Mouse (Mus musculus): Measurements from ENCODE around the gene Spata5. TPM values are rescaled to one million over a fixed set of nuclear protein-coding genes. Genes with fewer than 3 reads are reported as not detected.

Gene Spata5
- polyA plus RNA-seq, 1 experiment = 23.6 TPM

DNA sequence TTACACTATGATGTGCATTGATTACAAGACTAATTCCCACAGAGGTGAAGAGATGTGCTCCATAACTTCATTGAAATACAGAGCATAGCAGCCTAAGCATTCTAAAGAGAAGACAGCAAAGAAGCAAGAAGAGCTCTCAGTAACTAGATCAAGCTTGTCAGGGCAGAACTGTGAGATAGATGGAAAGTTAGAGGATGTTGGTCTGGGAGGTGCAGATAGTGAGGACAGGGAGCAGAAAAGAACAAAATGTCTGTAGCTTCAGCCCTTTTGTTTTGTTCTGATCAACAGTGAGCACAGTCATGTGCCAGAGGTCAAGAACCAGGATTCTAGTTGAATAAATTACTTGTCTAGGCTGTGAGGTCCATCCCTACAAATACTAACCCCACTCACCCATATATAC, 68.5 kb downstream of the Spata5 start:
- TF ChIP-seq CTCF (IDR thresholded peaks at IDR 0.05; ENCODE audit: borderline replicate concordance, insufficient read depth, low read length) (no peak), POLR2A (IDR thresholded peaks at IDR 0.05; ENCODE audit: low read depth, low read length) (no peak)
- Histone ChIP-seq H3K4me1 (ENCODE audit: control insufficient read depth, insufficient read depth, low read length) (no peaks in the 10 kb centered on the region), H3K4me3 (ENCODE audit: insufficient read depth, low read length) (no peak overlapping the region), H3K27ac (ENCODE audit: insufficient read depth, low read length) (no peak overlapping the region)

DNA sequence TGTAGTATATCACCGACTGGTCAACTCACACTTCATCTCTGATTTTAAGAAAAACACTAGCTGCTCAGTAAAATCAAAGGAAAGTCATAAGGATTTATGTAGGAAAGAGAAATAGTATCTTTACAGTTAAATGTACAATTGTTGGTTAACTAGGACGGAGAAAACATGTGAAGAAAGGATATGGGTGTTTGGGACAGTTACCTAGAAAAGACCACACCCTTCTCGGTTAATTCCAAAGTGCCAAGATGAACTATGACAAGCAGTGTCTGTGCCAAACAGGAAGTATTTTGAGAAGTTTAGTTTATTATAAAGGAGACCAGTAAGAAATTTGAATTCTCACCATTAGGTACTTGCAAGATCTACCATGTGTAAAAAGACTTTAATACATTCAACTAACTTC, 70.3 kb downstream of the Spata5 start:
- Histone ChIP-seq H3K27ac (ENCODE audit: insufficient read depth, low read length) (no peak overlapping the region), H3K4me3 (ENCODE audit: insufficient read depth, low read length) (no peak overlapping the region), H3K4me1 (ENCODE audit: control insufficient read depth, insufficient read depth, low read length) (no peaks in the 10 kb centered on the region)
- no peak for TF ChIP-seq POLR2A (IDR thresholded peaks at IDR 0.05; ENCODE audit: low read depth, low read length)
- no peak for TF ChIP-seq CTCF (IDR thresholded peaks at IDR 0.05; ENCODE audit: borderline replicate concordance, insufficient read depth, low read length)

DNA sequence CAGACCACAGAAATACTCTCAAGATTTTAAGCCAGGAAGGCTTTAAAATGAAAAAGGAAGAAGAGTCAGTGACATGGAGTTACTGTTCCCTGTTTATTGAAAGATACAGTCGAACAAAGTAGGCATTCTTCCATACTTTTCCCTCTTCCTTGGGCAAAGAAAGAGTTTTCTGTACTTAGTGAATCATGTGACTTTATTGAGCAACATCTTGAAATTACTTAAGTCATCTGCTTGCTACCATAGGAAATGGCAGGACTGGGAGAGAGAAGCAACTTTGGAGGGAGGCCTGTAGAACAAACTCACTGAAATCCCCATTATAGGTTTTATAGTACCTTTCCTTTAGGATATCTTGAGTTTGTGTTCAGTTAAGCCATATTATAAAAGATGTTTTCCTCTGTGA, 81.2 kb downstream of the Spata5 start:
- Histone ChIP-seq H3K4me1 (ENCODE audit: control insufficient read depth, insufficient read depth, low read length) (peaks cover 9% of the 10 kb centered on the region), H3K4me3 (ENCODE audit: insufficient read depth, low read length) (no peak overlapping the region), H3K27ac (ENCODE audit: insufficient read depth, low read length) (peak overlapping the region; percentile 18; the same call in 1 of the 2 replicates)
- TF ChIP-seq CTCF (IDR thresholded peaks at IDR 0.05; ENCODE audit: borderline replicate concordance, insufficient read depth, low read length) (no peak), POLR2A (IDR thresholded peaks at IDR 0.05; ENCODE audit: low read depth, low read length) (no peak)

DNA sequence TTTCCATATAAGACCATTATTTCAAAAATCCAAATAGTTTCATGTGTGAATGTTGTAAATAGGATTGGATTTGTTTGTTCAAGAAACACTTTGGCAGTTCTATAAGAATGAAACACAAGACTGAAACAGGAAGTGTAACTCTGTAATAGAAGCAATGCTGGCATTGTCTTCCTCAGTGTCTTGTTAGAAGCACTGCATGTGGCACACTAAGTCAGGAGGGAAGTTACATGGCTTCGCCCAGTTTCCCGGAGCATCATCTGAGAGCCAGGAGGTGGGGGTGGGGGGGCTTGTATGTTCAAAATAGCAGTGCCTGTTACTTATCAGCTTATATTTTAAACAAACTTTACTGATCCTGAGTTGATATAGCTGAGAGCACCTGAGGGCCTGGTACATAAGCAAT, 82.9 kb downstream of the Spata5 start:
- H3K4me1 ChIP-seq (ENCODE audit: control insufficient read depth, insufficient read depth, low read length) = peaks cover 9% of the 10 kb centered on the region
- TF ChIP-seq POLR2A (IDR thresholded peaks at IDR 0.05; ENCODE audit: low read depth, low read length) = no peak
- no peak for TF ChIP-seq CTCF (IDR thresholded peaks at IDR 0.05; ENCODE audit: borderline replicate concordance, insufficient read depth, low read length)
- no peak overlapping the region for H3K4me3 ChIP-seq (ENCODE audit: insufficient read depth, low read length)
- H3K27ac ChIP-seq (ENCODE audit: insufficient read depth, low read length) = 0 out of 2 replicates have a peak overlapping the region, but pooled peaks have one; percentile 13

DNA sequence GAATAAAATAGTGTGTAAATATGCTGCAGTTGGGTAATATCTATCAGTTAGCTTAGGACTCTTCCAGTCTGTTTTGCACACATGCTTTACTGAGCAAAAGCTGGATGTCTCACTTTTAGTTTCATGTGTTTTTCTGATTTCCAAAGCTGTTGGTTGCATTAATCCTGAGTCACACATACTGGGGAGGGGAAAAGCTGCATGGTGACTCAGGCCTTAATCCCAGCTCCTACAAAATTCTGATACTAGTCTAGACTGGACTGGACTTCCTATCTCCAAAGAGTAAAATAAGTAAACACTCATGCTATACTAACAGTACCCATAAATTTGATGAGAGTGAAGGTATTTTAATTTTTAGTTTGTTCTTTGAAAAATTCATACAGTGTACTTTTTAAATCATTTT, 84.2 kb downstream of the Spata5 start:
- Histone ChIP-seq H3K4me3 (ENCODE audit: insufficient read depth, low read length) (no peak overlapping the region), H3K4me1 (ENCODE audit: control insufficient read depth, insufficient read depth, low read length) (peaks cover 9% of the 10 kb centered on the region), H3K27ac (ENCODE audit: insufficient read depth, low read length) (no peak overlapping the region)
- TF ChIP-seq POLR2A (IDR thresholded peaks at IDR 0.05; ENCODE audit: low read depth, low read length) (no peak), CTCF (IDR thresholded peaks at IDR 0.05; ENCODE audit: borderline replicate concordance, insufficient read depth, low read length) (no peak)

DNA sequence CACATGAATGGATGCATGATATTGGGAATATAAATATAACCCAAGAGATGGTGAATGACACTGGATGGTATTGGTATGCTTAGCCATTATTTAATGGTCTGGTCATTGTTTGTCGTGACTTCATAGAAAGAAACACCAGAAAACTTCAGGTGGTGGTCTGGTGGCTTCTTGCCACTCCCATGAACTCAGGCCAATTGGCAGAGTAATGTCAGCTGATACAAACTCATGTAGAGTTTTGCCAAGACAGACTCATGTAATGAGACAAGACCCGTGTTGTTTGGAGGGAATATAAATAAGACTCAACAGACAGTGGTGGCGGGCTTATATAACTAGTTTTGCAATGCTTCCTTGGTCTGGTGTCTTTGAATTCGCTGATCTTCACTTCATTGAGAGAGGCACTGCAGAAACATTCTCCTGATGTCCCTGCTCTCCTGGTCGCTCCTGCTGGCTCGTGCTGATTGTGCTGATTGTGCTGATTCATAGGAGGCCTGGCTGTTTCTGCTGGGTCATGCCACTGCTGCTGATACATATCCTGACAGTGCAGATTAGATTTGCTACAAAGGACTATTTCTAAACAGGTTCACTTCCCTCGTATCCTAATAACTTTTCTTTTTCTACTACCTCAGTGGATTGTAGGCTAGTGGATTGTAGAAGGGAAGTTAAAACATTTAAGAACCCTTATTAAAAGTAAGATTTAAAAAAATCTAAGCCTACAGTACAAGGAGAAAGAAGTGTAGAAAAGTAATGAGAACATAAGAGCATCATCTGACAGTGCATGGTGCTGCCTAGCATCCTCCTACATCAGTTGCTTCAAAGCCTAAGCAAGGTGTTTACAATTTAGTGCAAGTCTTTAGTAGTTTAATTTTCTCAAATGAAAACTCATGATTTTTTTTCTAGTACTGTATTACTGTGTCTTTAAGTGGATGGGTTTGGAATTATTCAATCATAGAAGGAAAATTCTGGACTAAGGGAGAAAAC, 90.6 kb downstream of the Spata5 start:
- no peak overlapping the region for H3K27ac ChIP-seq (ENCODE audit: insufficient read depth, low read length)
- H3K4me3 ChIP-seq (ENCODE audit: insufficient read depth, low read length) = no peak overlapping the region
- H3K4me1 ChIP-seq (ENCODE audit: control insufficient read depth, insufficient read depth, low read length) = no peaks in the 10 kb centered on the region
- TF ChIP-seq POLR2A (IDR thresholded peaks at IDR 0.05; ENCODE audit: low read depth, low read length) (no peak), CTCF (IDR thresholded peaks at IDR 0.05; ENCODE audit: borderline replicate concordance, insufficient read depth, low read length) (no peak)

DNA sequence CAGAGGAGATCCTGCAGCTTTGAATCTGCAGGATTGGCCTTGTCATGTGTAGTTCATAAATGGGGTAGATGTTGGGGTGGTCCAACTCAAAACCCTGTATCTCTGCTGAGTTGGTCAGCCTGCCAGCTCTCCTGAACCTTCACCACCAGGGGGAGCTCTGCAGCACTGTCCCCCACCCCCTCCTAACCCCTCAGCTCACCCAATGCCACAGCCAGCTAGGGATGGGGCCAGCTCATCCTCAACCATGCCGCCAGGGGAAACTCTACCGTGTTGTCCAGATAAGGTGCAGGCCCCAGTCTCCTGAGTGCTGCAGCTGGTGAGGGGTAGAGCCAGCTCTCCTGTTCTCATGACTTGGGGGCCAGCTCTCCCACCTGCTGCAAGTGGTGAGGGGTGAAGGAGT, 95.8 kb downstream of the Spata5 start:
- Histone ChIP-seq H3K4me1 (ENCODE audit: control insufficient read depth, insufficient read depth, low read length) (no peaks in the 10 kb centered on the region), H3K4me3 (ENCODE audit: insufficient read depth, low read length) (no peak overlapping the region), H3K27ac (ENCODE audit: insufficient read depth, low read length) (no peak overlapping the region)
- TF ChIP-seq POLR2A (IDR thresholded peaks at IDR 0.05; ENCODE audit: low read depth, low read length) = no peak
- TF ChIP-seq CTCF (IDR thresholded peaks at IDR 0.05; ENCODE audit: borderline replicate concordance, insufficient read depth, low read length) = peak; percentile 44; the same call in 1 of the 2 replicates

DNA sequence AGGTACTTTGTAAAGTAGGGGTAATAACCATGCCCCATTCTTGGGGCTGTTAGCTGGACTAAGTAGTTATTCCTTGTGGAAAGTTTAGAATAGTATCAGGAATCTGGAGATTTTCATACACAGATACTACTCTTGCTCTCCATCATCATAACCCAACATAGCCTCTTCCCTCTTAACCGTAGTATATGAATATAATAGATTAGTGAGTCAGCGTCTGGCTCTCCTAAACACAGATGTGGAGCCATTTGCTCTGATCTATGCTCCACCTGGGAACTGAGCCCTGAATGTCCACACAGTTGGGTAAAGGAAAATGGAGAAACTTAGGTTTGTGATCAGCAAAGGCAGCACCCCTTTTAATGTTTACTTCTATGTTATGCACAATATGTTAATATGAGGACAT, 96.7 kb downstream of the Spata5 start:
- Histone ChIP-seq H3K4me1 (ENCODE audit: control insufficient read depth, insufficient read depth, low read length) (no peaks in the 10 kb centered on the region; the same call in 1 of the 2 replicates), H3K27ac (ENCODE audit: insufficient read depth, low read length) (no peak overlapping the region), H3K4me3 (ENCODE audit: insufficient read depth, low read length) (no peak overlapping the region)
- TF ChIP-seq CTCF (IDR thresholded peaks at IDR 0.05; ENCODE audit: borderline replicate concordance, insufficient read depth, low read length) (no peak), POLR2A (IDR thresholded peaks at IDR 0.05; ENCODE audit: low read depth, low read length) (no peak)

DNA sequence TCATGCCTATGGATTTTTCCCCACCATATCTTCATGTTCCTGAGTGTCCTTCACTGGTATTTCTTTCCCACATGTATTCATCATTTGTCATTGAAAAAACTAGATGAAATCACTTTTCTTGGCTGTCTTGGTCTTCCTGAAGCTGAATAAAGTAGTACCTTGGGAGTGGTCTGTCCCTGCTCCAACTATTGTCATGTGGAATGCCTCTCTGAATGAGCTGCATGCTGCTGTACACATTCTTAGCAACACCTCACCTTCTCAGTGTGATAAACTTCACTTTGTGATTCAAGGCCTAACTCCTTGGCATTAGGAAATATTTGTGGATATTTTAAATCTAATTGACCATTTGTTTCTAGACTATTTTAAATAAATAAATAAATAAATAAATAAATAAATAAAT, 98.9 kb downstream of the Spata5 start:
- H3K27ac ChIP-seq (ENCODE audit: insufficient read depth, low read length) = no peak overlapping the region
- no peak for TF ChIP-seq CTCF (IDR thresholded peaks at IDR 0.05; ENCODE audit: borderline replicate concordance, insufficient read depth, low read length)
- TF ChIP-seq POLR2A (IDR thresholded peaks at IDR 0.05; ENCODE audit: low read depth, low read length) = no peak
- no peak overlapping the region for H3K4me3 ChIP-seq (ENCODE audit: insufficient read depth, low read length)
- no peaks in the 10 kb centered on the region; the same call in 1 of the 2 replicates for H3K4me1 ChIP-seq (ENCODE audit: control insufficient read depth, insufficient read depth, low read length)
